Mouse (Mus musculus): ENCODE measurements around the gene Zfp600. TPM values are rescaled to one million over a fixed set of nuclear protein-coding genes. Genes with fewer than 3 reads are reported as not detected.
A peak's percentile ranks its signal among the peaks of the same experiment; 100 is the strongest.
"Not testable (repeated sequence)": the region's sequence is repeated elsewhere in the genome, so short reads cannot be mapped to it uniquely, and the experiment has no call there.

Gene Zfp600
- polyA plus RNA-seq (2014; fragmentation: Nextera tagmentation; extraction: Ambion mirVana), result not detected in 2 replicates

GRCm38 (mm10) chr4:146156524-146156923, at the start of gene Zfp600:
Zfp600 (plus strand) TSS chr4:146156824.
- H3K4me1 ChIP-seq (ENCODE audit: control insufficient read depth, insufficient read depth, low read length); H3K4me2 ChIP-seq (ENCODE audit: low read length); H3K27ac ChIP-seq (ENCODE audit: low read depth, low read length); H3K9me3 ChIP-seq (replicated peaks; ENCODE audit: control insufficient read depth, low read length); DNase-seq (ENCODE audit: low spot score); ATAC-seq; H3K9ac ChIP-seq (ENCODE audit: low read length); H3K27me3 ChIP-seq (replicated peaks; ENCODE audit: control insufficient read depth, insufficient read depth, low read length); H3K4me3 ChIP-seq (ENCODE audit: low read depth, low read length); H3K36me3 ChIP-seq (ENCODE audit: control insufficient read depth, insufficient read depth, low read length): not testable (repeated sequence)
- WGBS, result no CpG with 5 or more reads among the region's 6 CpGs

- whole genome bisulfite sequencing, result 89% methylated on average over 2 of the region's 4 CpGs
- not testable (repeated sequence) for H3K36me3 ChIP-seq (ENCODE audit: control insufficient read depth, insufficient read depth, low read length); H3K27ac ChIP-seq (ENCODE audit: low read depth, low read length); DNase-seq (ENCODE audit: low spot score); H3K4me2 ChIP-seq (ENCODE audit: low read length); H3K9ac ChIP-seq (ENCODE audit: low read length); H3K4me3 ChIP-seq (ENCODE audit: low read depth, low read length); H3K27me3 ChIP-seq (replicated peaks; ENCODE audit: control insufficient read depth, insufficient read depth, low read length); H3K9me3 ChIP-seq (replicated peaks; ENCODE audit: control insufficient read depth, low read length); H3K4me1 ChIP-seq (ENCODE audit: control insufficient read depth, insufficient read depth, low read length); ATAC-seq
Measured at GRCm38 (mm10) chr4:146162893-146163292, 6.3 kb downstream of the Zfp600 start.

GRCm38 (mm10) chr4:146167202-146167832, 10.7 kb downstream of the Zfp600 start:
- H3K9ac ChIP-seq (ENCODE audit: low read length); H3K27ac ChIP-seq (ENCODE audit: low read depth, low read length); H3K4me2 ChIP-seq (ENCODE audit: low read length); H3K4me3 ChIP-seq (ENCODE audit: low read depth, low read length); H3K27me3 ChIP-seq (replicated peaks; ENCODE audit: control insufficient read depth, insufficient read depth, low read length); H3K36me3 ChIP-seq (ENCODE audit: control insufficient read depth, insufficient read depth, low read length); H3K4me1 ChIP-seq (ENCODE audit: control insufficient read depth, insufficient read depth, low read length); ATAC-seq: not testable (repeated sequence)
- peaks cover 11% of the 10 kb centered on the region for H3K9me3 ChIP-seq (replicated peaks; ENCODE audit: control insufficient read depth, low read length)
- peak; percentile 0 for DNase-seq (ENCODE audit: low spot score)
- WGBS, result 82% methylated on average over 3 of the region's 3 CpGs

- H3K9ac ChIP-seq (ENCODE audit: low read length); H3K4me3 ChIP-seq (ENCODE audit: low read depth, low read length); H3K27ac ChIP-seq (ENCODE audit: low read depth, low read length); H3K4me2 ChIP-seq (ENCODE audit: low read length); H3K27me3 ChIP-seq (replicated peaks; ENCODE audit: control insufficient read depth, insufficient read depth, low read length); H3K4me1 ChIP-seq (ENCODE audit: control insufficient read depth, insufficient read depth, low read length); H3K36me3 ChIP-seq (ENCODE audit: control insufficient read depth, insufficient read depth, low read length): not testable (repeated sequence)
- DNase-seq (ENCODE audit: low spot score) (peak; percentile 10), ATAC-seq (peak; percentile 29; the same call in 1 of the 2 replicates)
- 81% methylated on average over 10 of the region's 10 CpGs for WGBS
- peaks cover 11% of the 10 kb centered on the region for H3K9me3 ChIP-seq (replicated peaks; ENCODE audit: control insufficient read depth, low read length)
Measured at GRCm38 (mm10) chr4:146167879-146168532, 11.4 kb downstream of the Zfp600 start.

- peaks cover 15% of the 10 kb centered on the region for H3K9me3 ChIP-seq (replicated peaks; ENCODE audit: control insufficient read depth, low read length)
- not testable (repeated sequence) for H3K36me3 ChIP-seq (ENCODE audit: control insufficient read depth, insufficient read depth, low read length); DNase-seq (ENCODE audit: low spot score); H3K9ac ChIP-seq (ENCODE audit: low read length); H3K27me3 ChIP-seq (replicated peaks; ENCODE audit: control insufficient read depth, insufficient read depth, low read length); H3K4me3 ChIP-seq (ENCODE audit: low read depth, low read length); H3K4me1 ChIP-seq (ENCODE audit: control insufficient read depth, insufficient read depth, low read length); H3K4me2 ChIP-seq (ENCODE audit: low read length); H3K27ac ChIP-seq (ENCODE audit: low read depth, low read length)
- peak; percentile 42; the same call in 1 of the 2 replicates for ATAC-seq
- no CpG with 5 or more reads among the region's 2 CpGs for WGBS
Measured at GRCm38 (mm10) chr4:146168730-146169215, 12.1 kb downstream of the Zfp600 start.

GRCm38 (mm10) chr4:146173378-146174226, 17.0 kb downstream of the Zfp600 start:
- not testable (repeated sequence) for H3K27ac ChIP-seq (ENCODE audit: low read depth, low read length); ATAC-seq; H3K9me3 ChIP-seq (replicated peaks; ENCODE audit: control insufficient read depth, low read length); H3K36me3 ChIP-seq (ENCODE audit: control insufficient read depth, insufficient read depth, low read length); H3K4me1 ChIP-seq (ENCODE audit: control insufficient read depth, insufficient read depth, low read length); H3K9ac ChIP-seq (ENCODE audit: low read length); H3K27me3 ChIP-seq (replicated peaks; ENCODE audit: control insufficient read depth, insufficient read depth, low read length); H3K4me2 ChIP-seq (ENCODE audit: low read length); H3K4me3 ChIP-seq (ENCODE audit: low read depth, low read length)
- 55% methylated on average over 3 of the region's 4 CpGs for WGBS
- peak; percentile 1 for DNase-seq (ENCODE audit: low spot score)

GRCm38 (mm10) chr4:146204357-146204756, 47.7 kb downstream of the Zfp600 start:
- not testable (repeated sequence) for H3K4me2 ChIP-seq (ENCODE audit: low read length); H3K4me3 ChIP-seq (ENCODE audit: low read depth, low read length); H3K9ac ChIP-seq (ENCODE audit: low read length); DNase-seq (ENCODE audit: low spot score); H3K27me3 ChIP-seq (replicated peaks; ENCODE audit: control insufficient read depth, insufficient read depth, low read length); ATAC-seq; H3K36me3 ChIP-seq (ENCODE audit: control insufficient read depth, insufficient read depth, low read length); H3K4me1 ChIP-seq (ENCODE audit: control insufficient read depth, insufficient read depth, low read length); H3K9me3 ChIP-seq (replicated peaks; ENCODE audit: control insufficient read depth, low read length); H3K27ac ChIP-seq (ENCODE audit: low read depth, low read length)
- 94% methylated on average over 2 of the region's 2 CpGs for WGBS

- ATAC-seq, result peak; percentile 50
- not testable (repeated sequence) for H3K36me3 ChIP-seq (ENCODE audit: control insufficient read depth, insufficient read depth, low read length); H3K27me3 ChIP-seq (replicated peaks; ENCODE audit: control insufficient read depth, insufficient read depth, low read length); H3K9ac ChIP-seq (ENCODE audit: low read length); H3K4me2 ChIP-seq (ENCODE audit: low read length); DNase-seq (ENCODE audit: low spot score); H3K4me3 ChIP-seq (ENCODE audit: low read depth, low read length); H3K4me1 ChIP-seq (ENCODE audit: control insufficient read depth, insufficient read depth, low read length); H3K9me3 ChIP-seq (replicated peaks; ENCODE audit: control insufficient read depth, low read length); H3K27ac ChIP-seq (ENCODE audit: low read depth, low read length)
- 6% methylated on average over 18 of the region's 113 CpGs for WGBS
Measured at GRCm38 (mm10) chr4:146239252-146240244, 82.9 kb downstream of the Zfp600 start.

All from forebrain, embryonic 14.5 days (tissue).